Mouse (Mus musculus) kidney, adult 11 months (tissue): ENCODE results near the gene Rwdd2a.

Experiments used
- DNase-seq: peaks from one replicate; pipeline ENCODE4 v3.0.0; 2022

Rwdd2a gene

DNA sequence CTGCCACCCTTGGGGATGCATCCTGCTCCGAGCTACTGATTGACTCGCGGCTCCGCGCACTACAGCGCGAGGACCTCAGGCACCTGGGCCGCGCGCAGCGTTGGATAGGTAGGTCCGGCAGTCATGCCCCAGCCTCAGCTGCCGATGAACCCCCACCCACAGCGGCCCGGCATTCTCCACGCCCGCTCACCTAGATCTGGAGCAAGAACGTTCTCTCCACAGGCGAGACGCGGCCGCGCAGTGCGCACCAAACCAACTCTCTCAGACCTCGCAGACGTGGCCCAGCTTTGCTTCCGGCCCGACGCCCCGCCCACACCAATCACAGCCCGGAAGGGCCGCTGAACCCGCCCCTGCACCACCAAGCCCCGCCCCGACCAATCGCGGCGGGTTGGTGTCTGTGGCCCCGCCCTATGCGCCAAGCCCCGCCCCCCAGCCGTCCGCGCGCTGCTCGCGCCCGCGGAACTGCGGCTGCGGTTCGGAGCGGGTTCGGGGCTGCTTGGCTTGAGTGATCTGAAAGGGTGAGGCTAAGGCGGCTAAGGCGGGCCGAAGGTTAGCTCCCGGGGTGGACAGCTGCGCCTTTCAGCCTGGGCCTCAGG lies at the start of gene Rwdd2a, which contains the start of gene Pgm3:
Gene Rwdd2a (plus strand): TSS at position 452 of the 596 bp plus-strand sequence.
Gene Pgm3 (minus strand): TSS at position 303 of the 596 bp plus-strand sequence.
- DNase-seq: peak; percentile 93

DNA sequence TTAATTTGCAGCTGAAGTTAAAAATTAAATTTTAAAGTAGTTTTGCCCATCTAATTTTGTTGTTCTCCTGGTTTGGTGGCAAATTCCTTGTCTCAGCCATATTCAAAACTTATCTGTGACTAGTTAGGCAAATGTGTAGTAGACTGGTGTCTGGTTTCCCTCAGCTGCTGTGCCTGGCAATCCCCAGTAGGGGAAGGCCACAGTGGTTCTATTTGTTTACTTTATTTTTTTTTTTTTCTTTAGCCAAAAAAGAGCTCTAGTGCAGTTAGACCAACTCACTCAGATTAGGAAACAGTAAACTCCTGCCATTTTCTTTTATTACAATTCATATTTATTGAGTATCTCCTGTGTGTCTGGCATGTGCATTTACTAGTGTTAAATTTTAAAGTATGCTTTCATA lies 49.5 kb upstream of the Rwdd2a start:
- no peak for DNase-seq

DNA sequence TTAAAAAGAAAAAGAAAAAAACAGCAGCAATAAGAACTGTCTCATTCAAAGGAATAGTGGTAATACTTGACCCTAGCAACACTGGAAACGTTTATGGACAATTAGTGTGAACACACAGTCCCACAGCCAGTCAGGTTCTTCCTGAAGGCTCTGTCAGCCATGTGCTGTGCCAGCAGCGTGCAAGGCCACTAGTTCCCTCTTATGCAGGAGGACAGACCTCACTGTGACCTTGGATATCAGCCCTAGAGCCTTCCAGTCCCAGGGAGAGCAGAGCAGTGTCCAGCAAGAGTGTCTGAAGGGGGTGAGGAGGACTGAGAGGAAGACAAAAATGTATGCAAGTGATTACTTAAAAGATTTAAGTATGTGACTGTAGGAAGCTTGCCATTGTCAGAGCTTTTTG lies 46.2 kb upstream of the Rwdd2a start:
- no peak for DNase-seq

DNA sequence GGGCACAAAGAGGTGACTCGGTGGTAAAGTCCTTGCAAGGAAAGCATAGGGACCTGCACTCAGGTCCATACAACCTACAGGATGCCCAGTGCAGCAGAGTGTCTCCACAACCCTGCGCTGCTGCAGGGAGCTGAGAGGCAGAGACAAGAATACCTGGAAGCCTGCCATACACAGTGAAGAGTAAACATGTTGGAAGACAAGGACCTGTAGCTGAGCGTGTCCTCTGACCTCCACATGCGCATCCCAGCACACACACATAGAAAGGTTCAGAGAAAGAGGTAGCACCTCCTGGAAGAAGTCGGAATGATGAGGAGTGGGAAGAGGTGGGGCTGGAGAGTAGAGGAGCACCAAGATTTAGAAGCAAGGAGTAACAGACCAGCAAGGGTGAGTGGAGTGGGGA lies 37.7 kb upstream of the Rwdd2a start:
- no peak for DNase-seq

DNA sequence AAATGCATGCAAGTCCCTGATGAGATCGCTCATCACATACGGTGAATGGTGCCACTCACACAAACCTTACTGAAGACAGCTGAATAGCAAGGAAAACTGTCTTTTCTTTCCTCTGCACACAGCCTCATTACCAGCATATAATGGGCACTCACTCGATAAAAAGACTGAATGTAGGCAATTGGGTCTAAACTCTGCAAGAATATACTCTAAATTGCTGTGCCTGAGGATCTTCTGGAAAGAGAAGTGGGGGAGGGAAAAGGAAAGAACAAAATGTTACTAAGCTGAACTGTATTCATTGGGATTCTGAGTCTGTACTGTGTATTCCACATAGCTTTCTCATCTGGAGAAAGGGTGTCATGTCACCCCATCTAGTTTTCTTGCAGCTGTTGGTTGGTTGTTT lies 28.3 kb upstream of the Rwdd2a start:
- no peak for DNase-seq

DNA sequence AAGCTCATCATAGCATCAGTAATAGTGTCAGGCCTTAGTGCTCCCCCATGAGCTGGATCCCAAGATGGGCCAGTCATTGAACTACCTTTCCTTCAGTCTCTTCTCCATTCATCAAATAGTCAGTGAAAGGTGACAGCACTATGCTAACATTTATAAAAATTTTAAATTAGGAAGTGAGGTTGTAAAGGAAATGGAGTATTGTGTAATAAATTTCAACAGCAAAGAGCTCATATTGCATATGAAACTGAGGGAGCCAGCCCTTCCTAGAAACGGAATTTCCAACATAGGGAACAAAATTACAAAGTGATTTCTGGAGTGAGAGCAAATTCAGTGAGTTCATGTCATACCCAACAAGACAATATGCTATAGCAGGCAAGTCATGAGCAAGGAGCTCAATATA lies 27.2 kb upstream of the Rwdd2a start:
- no peak for DNase-seq

DNA sequence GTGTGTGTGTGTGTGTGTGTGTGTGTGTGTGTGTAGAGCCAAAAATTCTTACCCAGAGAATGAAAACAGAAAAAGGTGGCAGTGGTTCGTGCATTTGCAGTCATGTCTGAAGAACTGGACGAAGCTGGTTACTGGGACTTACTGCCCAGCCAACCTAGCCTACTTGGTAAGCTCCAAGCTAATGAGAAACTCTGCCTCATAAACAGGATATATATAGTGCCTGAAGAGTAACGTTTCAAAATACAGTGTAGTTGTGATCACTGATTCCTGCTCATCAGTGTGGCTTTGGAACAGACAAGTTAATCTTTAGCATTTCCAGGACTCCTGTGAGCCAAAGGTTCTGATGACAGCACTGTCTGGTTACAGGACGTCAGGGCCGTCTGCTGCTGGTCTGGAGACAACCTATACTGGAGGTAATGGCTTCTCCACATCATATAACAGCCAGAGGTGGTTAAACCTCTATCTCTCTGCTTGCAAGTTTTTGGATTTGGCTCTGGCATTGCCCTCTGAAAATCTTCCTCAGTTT lies 22.1 kb upstream of the Rwdd2a start:
- no peak for DNase-seq

DNA sequence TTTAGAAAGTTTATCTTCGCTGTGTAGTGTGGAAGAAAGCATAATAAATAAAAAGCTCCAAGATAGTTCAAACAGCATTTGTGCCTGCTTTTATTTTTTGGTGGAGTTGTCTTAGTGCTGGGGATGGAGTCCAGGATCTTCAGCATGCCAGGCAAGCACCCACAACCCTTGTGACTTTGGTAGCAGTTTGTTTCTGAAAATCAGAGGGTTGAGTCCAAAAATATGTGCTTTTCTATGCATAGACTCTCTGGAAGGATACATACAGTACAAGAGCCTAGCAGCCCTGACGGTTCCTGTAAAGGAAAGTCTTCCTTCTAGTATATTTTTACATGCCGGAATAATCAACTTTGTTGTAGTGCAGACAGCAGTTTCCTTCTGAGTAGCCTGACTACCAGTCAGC lies 21.1 kb upstream of the Rwdd2a start:
- no peak for DNase-seq

DNA sequence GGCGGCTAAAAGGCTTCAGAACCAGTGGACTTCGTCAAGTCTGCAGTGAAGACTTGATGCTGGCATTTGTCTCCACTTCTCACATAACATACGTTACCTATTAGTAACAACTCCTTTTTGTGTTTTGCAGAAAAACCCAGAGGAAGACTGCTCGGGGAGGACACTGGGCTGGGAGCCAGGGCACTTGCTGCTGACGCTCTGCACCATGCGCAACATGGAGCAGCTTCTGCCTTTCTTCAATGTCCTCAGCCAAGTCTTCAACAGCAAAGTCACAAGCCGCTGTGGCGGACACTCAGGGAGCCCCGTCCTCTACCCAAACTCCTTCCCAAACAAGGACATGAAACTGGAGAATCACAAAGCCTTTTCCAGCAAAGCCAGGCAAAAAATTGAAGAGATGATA lies 17.9 kb upstream of the Rwdd2a start:
- DNase-seq: no peak

DNA sequence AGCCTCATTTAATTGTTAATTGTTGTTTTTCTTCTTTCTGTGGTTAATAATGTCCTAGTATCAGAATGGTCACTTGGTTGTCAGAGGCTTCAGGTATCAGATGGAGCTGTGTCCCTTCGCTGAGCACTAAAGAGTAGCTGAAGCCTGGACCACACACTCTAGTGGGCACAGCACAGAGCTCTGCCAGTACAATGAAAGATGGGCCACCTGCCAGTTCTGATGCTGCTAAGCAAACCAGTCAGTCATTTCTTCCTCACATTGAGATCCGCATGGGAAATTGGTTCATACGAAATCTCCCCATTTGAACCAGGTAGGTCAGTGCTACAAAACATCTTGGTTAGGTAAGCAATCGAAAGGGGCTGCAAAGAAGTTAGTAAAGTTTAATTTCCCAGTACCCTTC lies 17.1 kb upstream of the Rwdd2a start:
- DNase-seq: no peak

DNA sequence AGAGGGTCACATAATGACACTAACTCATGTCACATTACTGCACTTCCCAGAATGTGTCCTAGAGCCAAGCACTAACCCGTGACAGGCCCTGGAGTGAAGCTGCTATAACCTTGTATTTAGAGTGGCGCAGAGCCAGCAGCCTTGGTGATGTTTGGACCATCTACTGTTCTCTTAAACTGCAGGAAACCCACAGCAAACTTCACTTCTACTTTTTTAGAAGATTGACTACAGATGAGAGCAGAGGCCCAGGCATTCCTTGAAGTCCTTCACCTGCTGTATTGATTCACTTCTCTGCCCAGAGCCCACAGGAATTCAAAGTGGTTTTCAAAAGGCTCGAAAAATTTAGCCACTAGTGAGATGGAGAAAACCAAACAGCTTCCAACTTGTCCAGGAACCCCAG lies 11.2 kb upstream of the Rwdd2a start:
- peak; percentile 47 for DNase-seq

DNA sequence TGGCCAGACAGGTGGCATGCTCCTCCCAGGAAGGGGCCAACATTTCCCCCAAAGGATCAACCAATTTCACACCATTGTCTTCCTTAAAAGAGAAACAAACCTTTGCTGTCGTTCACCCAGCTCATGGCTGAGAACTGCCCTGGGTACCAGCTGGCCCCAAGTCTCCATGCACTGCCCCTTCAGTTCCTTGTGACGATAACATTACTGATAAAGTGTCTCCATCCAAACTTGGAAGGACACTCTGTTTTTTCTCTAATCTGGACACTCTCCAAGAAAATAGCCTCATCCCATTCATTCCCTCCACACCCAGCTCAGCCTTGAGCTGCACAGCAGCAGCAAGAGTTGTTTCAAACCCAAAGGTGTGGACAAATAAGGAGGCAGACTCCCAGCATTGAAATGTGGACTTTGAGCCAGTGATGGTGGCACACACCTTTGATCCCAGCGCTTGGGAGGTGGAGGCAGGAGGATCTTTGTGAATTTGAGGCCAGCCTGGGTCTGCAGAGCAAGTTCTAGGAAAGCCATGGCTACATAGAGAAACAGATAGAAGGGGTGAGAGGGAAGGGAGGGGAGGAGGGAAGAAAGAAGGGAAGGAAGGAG lies 2.4 kb upstream of the Rwdd2a start:
- peak; percentile 48 for DNase-seq

DNA sequence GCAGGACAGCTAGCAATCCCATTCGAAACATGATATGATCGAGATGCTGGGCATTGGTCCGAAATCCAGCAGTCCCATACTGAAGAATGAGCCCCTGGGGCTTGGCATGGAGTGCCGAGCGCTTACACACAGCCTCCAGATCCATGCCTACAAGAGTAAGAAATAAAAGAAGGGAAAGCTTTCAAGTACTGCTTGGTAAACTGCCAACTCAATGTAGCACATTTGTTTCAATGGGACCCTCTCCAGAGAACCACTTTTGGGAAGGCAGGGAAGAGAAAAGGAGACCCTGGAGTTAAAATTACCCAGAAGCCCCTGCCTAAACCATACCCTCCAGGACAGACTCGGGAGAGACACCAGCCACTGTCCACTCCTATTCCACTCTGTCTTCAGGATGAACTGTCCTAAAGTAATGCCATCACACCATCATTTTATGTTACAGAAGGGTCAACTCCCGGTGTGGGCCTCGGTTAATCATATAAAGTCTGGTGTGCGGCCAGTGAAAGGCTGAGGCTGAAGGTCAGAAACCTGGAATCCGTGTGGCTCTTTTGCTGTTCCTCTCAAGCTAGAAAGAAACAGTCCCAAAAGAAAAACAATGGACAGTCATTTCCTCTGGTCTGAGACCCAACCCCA lies 1.4 kb upstream of the Rwdd2a start:
- DNase-seq: peak; percentile 37

DNA sequence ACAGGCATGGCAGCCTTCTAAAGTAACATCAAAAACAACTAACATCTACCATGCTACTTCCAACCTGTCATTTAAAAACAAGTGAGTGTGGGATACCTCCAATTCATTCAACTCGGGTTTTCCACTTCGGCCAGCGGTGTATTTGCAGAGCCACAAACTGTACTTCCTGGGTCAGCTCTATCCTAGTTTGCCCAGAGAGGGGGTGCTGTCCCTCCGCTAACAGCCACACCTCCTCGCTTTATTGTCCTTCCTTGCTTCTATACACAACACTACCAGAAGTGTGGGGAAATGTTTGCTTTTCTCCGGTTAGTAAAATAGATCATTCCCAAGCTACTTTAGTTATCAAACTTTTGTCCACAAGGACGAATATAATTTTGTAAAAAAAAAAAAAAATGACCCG lies 845 bp upstream of the Rwdd2a start:
- DNase-seq: no peak

DNA sequence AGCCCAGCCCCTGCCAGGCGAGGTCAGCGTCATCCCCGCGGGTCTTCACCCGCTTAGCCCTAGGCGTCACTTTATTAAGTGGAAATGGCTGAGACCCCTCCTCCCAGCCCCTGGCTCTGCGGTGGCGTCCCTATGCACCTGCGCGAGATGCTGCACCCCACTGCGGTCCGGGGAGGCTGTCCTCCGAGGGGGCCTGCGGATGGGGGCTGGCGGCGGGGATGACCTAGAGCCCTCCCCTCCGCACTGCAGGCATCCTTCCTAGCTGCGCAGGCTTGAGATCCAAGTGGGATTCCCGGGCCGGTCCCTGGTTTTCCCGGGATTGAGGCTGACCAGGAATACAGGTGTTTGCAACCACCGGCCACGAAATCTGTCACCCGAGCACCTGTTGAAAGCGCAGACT lies 405 bp downstream of the Rwdd2a start:
- no peak for DNase-seq

DNA sequence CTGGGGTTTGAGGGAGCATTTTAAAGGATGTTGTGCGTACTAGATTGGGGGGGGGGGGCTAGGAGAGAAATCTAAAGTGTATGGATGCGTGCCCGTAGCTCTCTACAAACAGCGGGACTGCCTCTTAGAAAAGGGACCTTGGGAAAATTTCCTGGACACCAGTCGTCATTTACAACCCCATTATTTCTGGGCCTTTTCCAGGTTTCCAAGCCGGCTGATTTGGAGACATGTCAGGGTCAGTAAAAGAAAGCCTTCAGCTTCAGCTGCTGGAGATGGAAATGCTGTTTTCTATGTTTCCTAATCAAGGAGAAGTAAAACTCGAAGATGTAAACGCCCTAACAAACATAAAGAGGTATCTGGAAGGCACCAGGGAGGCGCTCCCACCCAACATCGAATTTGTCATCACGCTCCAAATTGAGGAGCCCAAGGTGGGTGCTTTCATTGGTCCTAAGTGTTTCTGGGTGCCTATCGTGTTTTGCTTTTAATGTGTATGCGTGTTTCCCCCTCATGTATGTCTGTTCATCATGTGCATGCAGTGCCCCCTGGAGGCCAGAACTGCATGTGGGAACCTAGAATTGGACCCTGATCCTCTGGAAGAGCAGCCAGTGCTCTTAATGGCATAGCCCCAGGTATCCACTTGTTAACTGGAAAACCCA lies 973 bp downstream of the Rwdd2a start:
- DNase-seq: peak; percentile 83

DNA sequence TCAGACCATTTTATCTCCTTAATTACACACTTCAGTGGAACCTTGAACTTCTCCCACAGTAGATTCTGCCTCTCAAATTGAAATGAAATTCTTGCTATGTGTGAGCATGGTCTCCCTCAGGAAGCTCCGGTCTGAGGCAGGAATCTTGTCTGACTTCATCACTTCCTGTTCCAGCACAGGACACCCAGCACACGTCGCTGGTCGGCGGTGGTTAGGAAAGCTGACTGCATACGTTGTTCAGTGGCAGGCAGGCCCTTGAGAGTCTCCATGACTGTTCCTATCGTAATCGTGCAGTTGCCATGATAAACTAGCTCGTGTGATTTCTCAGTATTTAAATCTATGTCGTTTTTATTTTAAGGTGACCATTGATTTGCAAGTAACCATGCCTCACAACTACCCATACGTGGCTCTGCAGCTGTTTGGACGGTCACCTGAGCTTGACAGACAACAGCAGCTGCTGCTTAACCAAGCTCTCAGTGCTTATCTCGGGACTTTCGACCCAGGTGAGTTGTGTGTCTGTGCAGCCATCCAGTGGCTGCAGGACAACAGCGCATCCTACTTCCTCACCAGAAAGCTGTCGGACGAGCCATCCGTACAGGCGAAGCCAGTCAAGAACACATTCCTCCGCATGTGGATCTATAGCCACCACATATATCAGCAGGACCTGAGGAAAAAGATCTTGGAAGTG lies 2.0 kb downstream of the Rwdd2a start:
- DNase-seq: no peak

DNA sequence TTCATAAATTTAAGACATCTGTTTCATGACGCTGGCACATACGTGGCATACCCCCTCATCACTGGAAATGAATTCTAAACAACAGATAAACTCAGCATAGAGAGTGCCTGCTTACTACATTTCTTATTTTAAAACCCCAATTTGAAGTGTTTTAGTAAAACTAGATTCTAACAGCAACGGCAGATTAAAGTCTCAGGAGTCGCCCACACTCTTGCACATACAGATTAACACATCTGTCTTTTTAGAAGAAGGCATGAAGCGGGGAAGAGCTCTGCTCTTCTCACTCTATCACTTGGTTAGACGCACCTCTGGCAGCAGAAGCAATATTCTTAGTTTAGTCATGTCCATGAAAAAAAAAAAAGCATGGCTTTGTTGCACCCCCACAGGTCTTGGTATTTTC lies 3.4 kb downstream of the Rwdd2a start:
- DNase-seq: no peak

DNA sequence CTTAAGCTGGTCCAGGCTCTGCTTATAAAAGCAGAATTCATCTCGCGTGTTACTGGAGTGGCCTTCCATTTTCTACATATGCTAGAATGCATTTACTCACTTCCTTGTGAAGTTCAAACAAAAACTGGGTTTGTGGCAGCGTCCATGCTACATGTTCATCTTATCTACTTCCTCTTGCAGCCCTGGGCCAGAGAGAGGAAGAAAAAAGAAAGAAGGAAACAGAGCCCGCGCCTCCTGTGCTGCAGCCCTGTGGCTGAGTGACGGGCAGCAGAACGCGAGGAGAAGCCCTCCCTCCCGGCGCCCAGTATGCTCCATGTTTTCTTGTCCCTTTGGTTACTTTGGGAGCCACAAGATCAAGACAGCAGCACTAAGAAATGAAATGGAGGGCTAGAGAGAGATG lies 7.9 kb downstream of the Rwdd2a start:
- DNase-seq: no peak

DNA sequence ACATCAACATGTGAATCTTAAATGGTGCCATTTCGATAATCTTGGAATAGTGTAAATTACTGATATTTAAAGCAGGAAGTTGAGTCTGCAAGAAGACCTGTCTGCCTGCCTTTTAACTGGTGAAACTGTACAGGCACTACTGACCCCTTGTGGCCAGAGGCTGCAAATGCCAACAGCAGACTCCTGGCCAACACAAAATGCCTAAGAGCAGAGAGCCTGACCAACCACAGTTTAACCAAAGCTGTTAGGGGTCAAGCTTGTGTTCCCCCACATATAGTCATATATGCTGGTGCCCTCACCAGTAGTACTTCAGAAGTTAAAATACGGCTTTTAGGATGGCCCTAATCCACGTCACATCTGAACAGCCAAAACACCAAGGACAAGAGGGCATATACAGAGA lies 11.9 kb downstream of the Rwdd2a start:
- peak; percentile 62 for DNase-seq

DNA sequence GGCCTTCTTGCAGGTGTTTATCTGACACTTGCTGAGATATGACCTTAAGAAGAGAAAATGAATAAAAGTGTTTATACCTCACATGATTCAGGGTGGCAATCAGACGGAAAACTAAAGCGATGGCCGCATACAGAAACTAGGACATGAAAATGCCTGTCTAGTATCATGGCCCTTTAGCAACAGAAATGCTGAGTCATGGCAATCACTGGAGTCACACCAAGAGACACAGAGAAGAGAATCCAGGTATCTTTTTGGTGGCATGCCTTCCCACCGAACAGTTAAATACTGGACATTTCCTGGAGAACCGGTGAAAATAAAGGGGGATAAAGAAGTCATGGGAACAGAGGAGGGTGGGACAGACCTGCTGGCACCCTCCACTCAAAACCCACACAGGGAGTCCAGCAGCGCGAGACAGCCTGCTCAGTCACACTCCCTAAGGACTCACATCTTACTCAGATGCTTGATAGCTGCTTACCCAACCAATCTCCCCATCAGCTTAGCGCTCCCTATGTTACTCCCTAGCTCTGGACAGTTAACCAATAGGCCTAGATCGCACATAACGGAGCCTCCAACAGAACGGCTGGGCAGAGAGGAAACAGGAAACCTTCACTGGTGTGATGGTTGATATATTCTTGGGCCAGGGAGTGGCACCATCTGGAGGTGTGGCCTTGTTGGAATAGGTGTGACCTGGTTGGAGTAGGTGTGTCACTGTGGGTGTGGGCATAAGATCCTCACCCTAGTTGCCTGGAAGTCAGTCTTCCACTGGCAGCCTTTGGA lies 15.4 kb downstream of the Rwdd2a start:
- no peak for DNase-seq
